Mouse (Mus musculus): ENCODE data around the gene Gabrb1.
"Not testable (repeated sequence)": the region's sequence is repeated elsewhere in the genome, so short reads cannot be mapped to it uniquely, and the experiment has no call there.

Gene Gabrb1

GRCm38 (mm10) chr5:72003811-72004435 is 346.0 kb downstream of the Gabrb1 start:
- in situ Hi-C loops (cut with MboI, MseI), result no loop called here

- in situ Hi-C loops (cut with MboI, MseI), result no loop called here
Observed at GRCm38 (mm10) chr5:72036954-72037353, 379.0 kb downstream of the Gabrb1 start.

- in situ Hi-C loops (cut with MboI, MseI), result no loop called here
Observed at GRCm38 (mm10) chr5:72043226-72044151, 385.6 kb downstream of the Gabrb1 start.

- in situ Hi-C loops (cut with MboI, MseI), result no loop called here
Observed at GRCm38 (mm10) chr5:72046261-72046660, 388.3 kb downstream of the Gabrb1 start.

- in situ Hi-C loops (cut with MboI, MseI), result no loop called here
Observed at GRCm38 (mm10) chr5:72064079-72064478, 406.2 kb downstream of the Gabrb1 start.

- in situ Hi-C loops (cut with MboI, MseI), result no loop called here
Observed at GRCm38 (mm10) chr5:72068826-72069225, 410.9 kb downstream of the Gabrb1 start.

GRCm38 (mm10) chr5:72069398-72069797 is 411.5 kb downstream of the Gabrb1 start:
- in situ Hi-C loops (cut with MboI, MseI), result not testable (repeated sequence)

- in situ Hi-C loops (cut with MboI, MseI), result no loop called here
Observed at GRCm38 (mm10) chr5:72076781-72077180, 418.9 kb downstream of the Gabrb1 start.

GRCm38 (mm10) chr5:72086518-72086917 is 428.6 kb downstream of the Gabrb1 start:
- in situ Hi-C loops (cut with MboI, MseI), result loop anchor here (10.0 kb wide), 1 partner anchor 582 kb away; no protein-coding TSS in a partner anchor

- in situ Hi-C loops (cut with MboI, MseI), result no loop called here
Observed at GRCm38 (mm10) chr5:72094582-72094981, 436.7 kb downstream of the Gabrb1 start.

GRCm38 (mm10) chr5:72095015-72095414 is 437.1 kb downstream of the Gabrb1 start:
- in situ Hi-C loops (cut with MboI, MseI), result no loop called here

GRCm38 (mm10) chr5:72104274-72104921 is 446.5 kb downstream of the Gabrb1 start:
- in situ Hi-C loops (cut with MboI, MseI), result loop anchor here (10.0 kb wide), 1 partner anchor 1630 kb away; no protein-coding TSS in a partner anchor

- in situ Hi-C loops (cut with MboI, MseI), result no loop called here
Observed at GRCm38 (mm10) chr5:72122414-72123037, 464.6 kb downstream of the Gabrb1 start.

GRCm38 (mm10) chr5:72126681-72127080 is 468.8 kb downstream of the Gabrb1 start:
- in situ Hi-C loops (cut with MboI, MseI), result no loop called here

- in situ Hi-C loops (cut with MboI, MseI), result no loop called here
Observed at GRCm38 (mm10) chr5:72133906-72134305, 476.0 kb downstream of the Gabrb1 start.

- in situ Hi-C loops (cut with MboI, MseI), result no loop called here
Observed at GRCm38 (mm10) chr5:72138256-72138655, 480.3 kb downstream of the Gabrb1 start.

- in situ Hi-C loops (cut with MboI, MseI), result no loop called here
Observed at GRCm38 (mm10) chr5:72139619-72140018, 481.7 kb downstream of the Gabrb1 start.

GRCm38 (mm10) chr5:72148679-72149078 is 490.8 kb downstream of the Gabrb1 start:
- in situ Hi-C loops (cut with MboI, MseI), result no loop called here

- in situ Hi-C loops (cut with MboI, MseI), result no loop called here
Observed at GRCm38 (mm10) chr5:72150870-72151269, 493.0 kb downstream of the Gabrb1 start.

- in situ Hi-C loops (cut with MboI, MseI), result not testable (repeated sequence)
Observed at GRCm38 (mm10) chr5:72155686-72156085, 497.8 kb downstream of the Gabrb1 start.

GRCm38 (mm10) chr5:72156598-72156997 is 498.7 kb downstream of the Gabrb1 start:
- in situ Hi-C loops (cut with MboI, MseI), result no loop called here

- in situ Hi-C loops (cut with MboI, MseI), result no loop called here
Observed at GRCm38 (mm10) chr5:72158667-72159066, 500.8 kb downstream of the Gabrb1 start.

Measured in T-helper 1 cell (primary cell).